Mouse (Mus musculus): ENCODE measurements at regions not wholly inside any gene's neighbourhood (a gene's known extent, or its start where the extent isn't known, plus 50 kb on each side); places are given as distances from the start of the nearest gene placed in this dataset.
A peak's percentile ranks its signal among the peaks of the same experiment; 100 is the strongest.

- no peak for DNase-seq (ENCODE audit: low read depth, low spot score)
Measured at GRCm38 (mm10) chr15:36889072-36889471, 118.5 kb downstream of the Zfp706 start.

GRCm38 (mm10) chr15:36888351-36889069, 119.1 kb downstream of the Zfp706 start:
- DNase-seq (ENCODE audit: low read depth, low spot score), result no peak

GRCm38 (mm10) chr15:36884671-36885365, 122.8 kb downstream of the Zfp706 start:
- no peak for DNase-seq (ENCODE audit: low read depth, low spot score)

GRCm38 (mm10) chr15:36884074-36884473, 123.5 kb downstream of the Zfp706 start:
- no peak for DNase-seq (ENCODE audit: low read depth, low spot score)

GRCm38 (mm10) chr15:36883156-36883555, 124.4 kb downstream of the Zfp706 start:
- no peak for DNase-seq (ENCODE audit: low read depth, low spot score)

- no peak for DNase-seq (ENCODE audit: low read depth, low spot score)
Measured at GRCm38 (mm10) chr15:36881576-36881975, 126.0 kb downstream of the Zfp706 start.

GRCm38 (mm10) chr15:36880602-36881001, 127.0 kb downstream of the Zfp706 start:
- DNase-seq (ENCODE audit: low read depth, low spot score), result no peak

GRCm38 (mm10) chr15:36879587-36879986, 128.0 kb downstream of the Zfp706 start:
- no peak for DNase-seq (ENCODE audit: low read depth, low spot score)

GRCm38 (mm10) chr15:36878960-36879359, 128.6 kb downstream of the Zfp706 start:
- DNase-seq (ENCODE audit: low read depth, low spot score), result no peak

- no peak for DNase-seq (ENCODE audit: low read depth, low spot score)
Measured at GRCm38 (mm10) chr15:36878276-36878675, 129.3 kb downstream of the Zfp706 start.

GRCm38 (mm10) chr15:36877501-36877900, 130.1 kb downstream of the Zfp706 start:
- peak; percentile 29 for DNase-seq (ENCODE audit: low read depth, low spot score)

GRCm38 (mm10) chr15:36875980-36876778, 131.4 kb downstream of the Zfp706 start:
- no peak for DNase-seq (ENCODE audit: low read depth, low spot score)

GRCm38 (mm10) chr15:36874555-36874954, 133.0 kb downstream of the Zfp706 start:
- DNase-seq (ENCODE audit: low read depth, low spot score), result no peak

- no peak for DNase-seq (ENCODE audit: low read depth, low spot score)
Measured at GRCm38 (mm10) chr15:36873884-36874243, 133.7 kb downstream of the Zfp706 start.

- DNase-seq (ENCODE audit: low read depth, low spot score), result peak; percentile 81
Measured at GRCm38 (mm10) chr15:36873058-36873883, 134.3 kb downstream of the Zfp706 start.

- DNase-seq (ENCODE audit: low read depth, low spot score), result no peak
Measured at GRCm38 (mm10) chr15:36872566-36872965, 135.0 kb downstream of the Zfp706 start.

GRCm38 (mm10) chr15:36870717-36871116, 136.9 kb downstream of the Zfp706 start:
- DNase-seq (ENCODE audit: low read depth, low spot score), result no peak

GRCm38 (mm10) chr15:36870094-36870493, 137.5 kb downstream of the Zfp706 start:
- DNase-seq (ENCODE audit: low read depth, low spot score), result no peak

- no peak for DNase-seq (ENCODE audit: low read depth, low spot score)
Measured at GRCm38 (mm10) chr15:36866088-36866487, 141.5 kb downstream of the Zfp706 start.

GRCm38 (mm10) chr15:36865332-36865731, 142.2 kb downstream of the Zfp706 start:
- DNase-seq (ENCODE audit: low read depth, low spot score), result no peak

- no peak for DNase-seq (ENCODE audit: low read depth, low spot score)
Measured at GRCm38 (mm10) chr15:36864046-36864445, 143.5 kb downstream of the Zfp706 start.
